Mouse (Mus musculus): ENCODE measurements around the gene Zfp784.

DNA sequence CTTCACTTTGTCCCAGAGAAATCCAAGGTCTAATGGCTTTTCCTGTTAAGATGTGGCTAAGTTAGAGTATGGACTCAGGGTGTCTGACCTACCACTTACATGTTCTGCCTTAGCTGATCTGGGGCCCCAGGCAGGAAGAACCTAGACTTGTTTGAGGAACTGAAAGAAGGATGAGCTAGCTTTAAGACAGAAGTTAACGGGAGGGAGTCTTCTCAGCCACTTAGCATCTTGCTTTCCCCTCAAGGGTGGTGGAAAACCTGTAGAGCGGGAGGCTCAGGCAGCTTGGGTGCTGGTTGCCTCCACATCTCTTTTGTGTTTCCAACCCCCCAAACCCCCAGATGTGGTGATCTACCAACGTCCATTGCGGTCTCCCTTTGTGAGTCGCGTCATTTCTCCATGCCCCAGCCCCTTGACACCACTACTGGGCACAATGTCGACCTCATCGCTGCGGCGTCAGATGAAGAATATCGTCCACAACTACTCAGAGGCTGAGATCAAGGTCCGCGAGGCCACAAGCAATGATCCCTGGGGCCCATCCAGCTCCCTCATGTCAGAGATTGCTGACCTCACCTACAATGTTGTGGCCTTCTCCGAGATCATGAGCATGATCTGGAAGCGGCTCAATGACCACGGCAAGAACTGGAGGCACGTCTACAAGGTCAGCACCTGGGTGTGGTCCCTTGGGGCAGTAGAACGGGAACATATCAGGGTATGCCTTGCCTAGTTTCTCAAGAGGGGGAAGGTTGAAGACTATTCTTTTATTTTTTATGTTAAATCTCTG is 45.3 kb upstream of the Zfp784 start:
- TF ChIP-seq TAL1 (IDR thresholded peaks at IDR 0.05; ENCODE audit: low read length) = no peak
- TF ChIP-seq GATA1 (IDR thresholded peaks at IDR 0.05; ENCODE audit: low read length) = no peak

Measured in erythroblast, embryonic 14.5 days (primary cell).